Mouse (Mus musculus) mesoderm, embryonic 11.5 days (tissue): ENCODE measurements around the gene E330009J07Rik.
A peak's percentile ranks its signal among the peaks of the same experiment; 100 is the strongest.

Source experiments
- DNase-seq: peaks from one replicate; pipeline ENCODE4 v3.0.0-alpha.2; 2012; ENCODE audit warnings: low read depth, low spot score

E330009J07Rik gene

GRCm38 (mm10) chr6:40436047-40436483 is at the start of gene E330009J07Rik:
Gene E330009J07Rik (minus strand): TSS chr6:40436135.
- peak; percentile 76 for DNase-seq

GRCm38 (mm10) chr6:40482318-40482717 is 46.4 kb upstream of the E330009J07Rik start:
- DNase-seq: no peak

- DNase-seq: peak; percentile 8
These were observed 43.8 kb upstream of the E330009J07Rik start for GRCm38 (mm10) chr6:40479705-40480104.

- DNase-seq: no peak
These were observed 40.2 kb upstream of the E330009J07Rik start for GRCm38 (mm10) chr6:40476132-40476531.

- DNase-seq: no peak
These were observed 35.7 kb upstream of the E330009J07Rik start for GRCm38 (mm10) chr6:40471720-40472010.

GRCm38 (mm10) chr6:40470916-40471719 is 35.2 kb upstream of the E330009J07Rik start, which contains the start of gene Ssbp1:
Gene Ssbp1 (plus strand): TSS chr6:40471352.
- peak; percentile 97 for DNase-seq

- DNase-seq: no peak
These were observed 29.8 kb upstream of the E330009J07Rik start for GRCm38 (mm10) chr6:40465710-40466109.

- no peak for DNase-seq
These were observed 18.6 kb upstream of the E330009J07Rik start for GRCm38 (mm10) chr6:40454436-40455041.

GRCm38 (mm10) chr6:40448626-40449025 is 12.7 kb upstream of the E330009J07Rik start:
- DNase-seq: no peak

GRCm38 (mm10) chr6:40443281-40443928 is 7.5 kb upstream of the E330009J07Rik start:
- DNase-seq: no peak

GRCm38 (mm10) chr6:40441755-40442154 is 5.8 kb upstream of the E330009J07Rik start:
- no peak for DNase-seq

GRCm38 (mm10) chr6:40441276-40441675 is 5.3 kb upstream of the E330009J07Rik start:
- DNase-seq: no peak

- DNase-seq: no peak
These were observed 3.8 kb upstream of the E330009J07Rik start for GRCm38 (mm10) chr6:40439731-40440130.

GRCm38 (mm10) chr6:40438936-40439335 is 3.0 kb upstream of the E330009J07Rik start, which contains the start of gene Wee2:
Gene Wee2 (plus strand): TSS chr6:40439088.
- no peak for DNase-seq

- peak; percentile 61 for DNase-seq
These were observed 536 bp downstream of the E330009J07Rik start for GRCm38 (mm10) chr6:40435151-40436046.

GRCm38 (mm10) chr6:40434697-40435096 is 1.2 kb downstream of the E330009J07Rik start:
- no peak for DNase-seq

GRCm38 (mm10) chr6:40432346-40433275 is 3.3 kb downstream of the E330009J07Rik start:
- no peak for DNase-seq

- DNase-seq: no peak
These were observed 4.1 kb downstream of the E330009J07Rik start for GRCm38 (mm10) chr6:40431812-40432211.

- DNase-seq: no peak
These were observed 4.6 kb downstream of the E330009J07Rik start for GRCm38 (mm10) chr6:40431356-40431755.

GRCm38 (mm10) chr6:40430878-40431277 is 5.1 kb downstream of the E330009J07Rik start:
- DNase-seq: no peak
